Mouse (Mus musculus) intestine, postnatal 0 days (tissue): ENCODE results near the gene Arid3a. TPM values are rescaled to one million over a fixed set of nuclear protein-coding genes. Genes with fewer than 3 reads are reported as not detected.
"Not testable (repeated sequence)": the region's sequence is repeated elsewhere in the genome, so short reads cannot be mapped to it uniquely, and the experiment has no call there.

Experiments
- ATAC-seq: fragments of 200-750 bp; cut with Nextera tagmentation; 2 replicates; pipeline ENCODE4 v1.8.0; 2017; ENCODE audit warnings: mild to moderate bottlenecking, moderate TSS enrichment, moderate library complexity
- H3K27ac ChIP-seq: fragments of 300-500 bp; sonication (generic); 2 replicates; pipeline ENCODE4 v1.5.1; 2014; ENCODE audit warnings: mild to moderate bottlenecking, low read depth, low read length, moderate library complexity
- H3K27me3 ChIP-seq: fragments of 300-500 bp; sonication (generic); replicated peaks from 2 replicates; pipeline ENCODE4 v1.6.1; 2014; ENCODE audit warnings: low read length, mixed read lengths; ENCODE audit not compliant: control insufficient read depth, insufficient read depth
- H3K36me3 ChIP-seq: fragments of 300-500 bp; sonication (generic); 2 replicates; pipeline ENCODE4 v1.6.1; 2014; ENCODE audit warnings: mild to moderate bottlenecking, moderate library complexity; ENCODE audit not compliant: control insufficient read depth, insufficient read depth
- H3K4me1 ChIP-seq: fragments of 300-500 bp; sonication (generic); replicated peaks from 2 replicates; pipeline ENCODE4 v1.6.1; 2014; ENCODE audit warnings: antibody characterized with exemption, low read length, mixed read lengths; ENCODE audit not compliant: control insufficient read depth, insufficient read depth
- H3K4me2 ChIP-seq: fragments of 300-500 bp; sonication (generic); replicated peaks from 2 replicates; pipeline ENCODE4 v1.6.1; 2014; ENCODE audit warnings: low read depth, mild to moderate bottlenecking, moderate library complexity
- H3K4me3 ChIP-seq: fragments of 300-500 bp; sonication (generic); 2 replicates; pipeline ENCODE4 v1.5.1; 2014; ENCODE audit warnings: low read depth, low read length
- H3K9ac ChIP-seq: fragments of 300-500 bp; sonication (generic); 2 replicates; pipeline ENCODE4 v1.6.1; 2014; ENCODE audit warnings: mild to moderate bottlenecking, low read depth, low read length
- H3K9me3 ChIP-seq: fragments of 300-500 bp; sonication (generic); 2 replicates; pipeline ENCODE4 v1.6.1; 2016; ENCODE audit warnings: mixed run types; ENCODE audit not compliant: control insufficient read depth
- CTCF ChIP-seq: sonication (generic); IDR thresholded peaks from 2 replicates; pipeline ENCODE4 v1.5.1; 2016; ENCODE audit warnings: low read depth, mild to moderate bottlenecking, control low read depth, antibody characterized with exemption, moderate library complexity
- WGBS: fragments of 180-500 bp; shearing (Covaris S2); extraction: QIAGEN DNeasy Blood & Tissue Kit; methylation state at CpG from one replicate; pipeline ENCODE4 v1.1.7; 2014; 5-methylcytosine and 5-hydroxymethylcytosine counted together
- polyA plus RNA-seq: library from polyadenylated mRNA; unstranded; fragments of >200 nt; fragmentation: Nextera tagmentation; extraction: Ambion mirVana; gene quantifications from 2 replicates; pipeline ENCODE4 v1.2.1, GENCODE M21; 2015

Arid3a gene
- polyA plus RNA-seq, 1 experiment from 2014 or later, result 8.7 TPM

DNA sequence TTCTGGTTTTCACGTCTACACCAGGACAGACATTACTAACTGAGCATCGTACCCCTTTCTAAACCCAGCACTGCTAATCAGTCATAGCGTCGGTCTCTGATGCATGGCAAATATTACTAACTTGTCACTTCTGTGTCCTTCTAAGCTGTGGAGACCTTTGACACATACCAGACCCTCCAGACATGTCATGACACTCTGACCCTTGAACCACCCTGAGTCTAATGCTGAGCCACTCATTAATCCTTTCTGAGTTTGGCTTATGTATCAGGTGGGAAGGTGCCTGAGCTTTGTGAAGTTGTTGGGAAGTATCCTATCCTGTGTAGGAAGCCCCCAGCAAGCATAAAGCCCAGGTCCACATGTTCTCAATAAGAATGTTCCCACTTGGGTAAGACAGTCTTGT lies 23.0 kb downstream of the Arid3a start:
- H3K9ac ChIP-seq, result no peak overlapping the region
- H3K9me3 ChIP-seq, result no peaks in the 10 kb centered on the region
- H3K4me2 ChIP-seq, result no peak overlapping the region
- no peak overlapping the region for H3K27ac ChIP-seq
- peaks cover 48% of the 10 kb centered on the region for H3K36me3 ChIP-seq
- no peak for TF ChIP-seq CTCF
- WGBS, result 62% methylated on average over 4 of the region's 4 CpGs
- H3K4me1 ChIP-seq, result peaks cover 20% of the 10 kb centered on the region
- H3K27me3 ChIP-seq, result no peaks in the 10 kb centered on the region
- H3K4me3 ChIP-seq, result no peak overlapping the region
- ATAC-seq, result no peak

DNA sequence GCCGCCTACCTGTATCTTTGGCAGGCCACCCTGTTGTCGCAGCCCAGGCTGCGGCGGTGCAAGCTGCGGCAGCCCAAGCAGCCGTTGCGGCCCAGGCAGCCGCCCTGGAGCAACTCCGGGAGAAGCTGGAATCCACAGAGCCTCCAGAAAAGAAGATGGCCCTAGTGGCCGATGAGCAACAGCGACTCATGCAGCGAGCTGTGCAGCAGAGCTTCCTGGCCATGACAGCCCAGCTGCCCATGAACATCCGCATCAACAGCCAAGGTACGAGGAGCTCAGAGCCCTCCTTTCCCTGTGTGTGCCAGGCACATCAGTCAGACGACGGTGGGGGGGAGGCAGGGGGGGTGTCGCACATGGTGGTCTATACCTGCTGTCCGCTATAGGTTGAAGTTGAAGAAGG lies 23.8 kb downstream of the Arid3a start:
- Histone ChIP-seq H3K9me3 (no peaks in the 10 kb centered on the region), H3K9ac (no peak overlapping the region), H3K27me3 (no peaks in the 10 kb centered on the region), H3K4me3 (no peak overlapping the region), H3K27ac (no peak overlapping the region), H3K4me1 (peaks cover 18% of the 10 kb centered on the region), H3K36me3 (peaks cover 48% of the 10 kb centered on the region), H3K4me2 (no peak overlapping the region)
- 87% methylated on average over 18 of the region's 18 CpGs for WGBS
- ATAC-seq, result no peak
- no peak for TF ChIP-seq CTCF

DNA sequence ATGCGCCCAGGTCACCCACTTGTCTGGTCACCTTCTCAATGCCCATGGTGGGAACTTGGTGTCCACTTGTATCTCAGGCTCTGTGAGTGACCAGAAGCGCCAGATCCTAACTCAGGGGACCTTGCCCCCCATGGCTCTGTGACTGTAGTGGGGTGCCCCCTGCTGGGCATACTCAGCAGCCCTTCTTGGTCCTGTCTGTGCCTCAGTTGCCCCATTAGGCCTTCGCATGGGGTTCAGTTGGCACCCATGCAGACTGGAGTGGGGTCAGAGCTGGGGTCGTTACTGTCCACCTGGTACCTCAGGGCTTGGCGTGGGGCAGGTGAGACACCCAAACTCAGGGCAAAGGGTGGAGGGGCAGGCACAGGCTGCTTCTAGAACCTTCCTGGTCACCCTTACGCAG lies 27.1 kb downstream of the Arid3a start:
- Histone ChIP-seq H3K27me3 (no peaks in the 10 kb centered on the region), H3K4me3 (no peak overlapping the region), H3K36me3 (peaks cover 40% of the 10 kb centered on the region), H3K4me2 (no peak overlapping the region), H3K9me3 (no peaks in the 10 kb centered on the region), H3K4me1 (no peaks in the 10 kb centered on the region), H3K9ac (no peak overlapping the region), H3K27ac (no peak overlapping the region)
- WGBS, result 90% methylated on average over 6 of the region's 6 CpGs
- peak; percentile 85 for TF ChIP-seq CTCF
- ATAC-seq, result no peak

DNA sequence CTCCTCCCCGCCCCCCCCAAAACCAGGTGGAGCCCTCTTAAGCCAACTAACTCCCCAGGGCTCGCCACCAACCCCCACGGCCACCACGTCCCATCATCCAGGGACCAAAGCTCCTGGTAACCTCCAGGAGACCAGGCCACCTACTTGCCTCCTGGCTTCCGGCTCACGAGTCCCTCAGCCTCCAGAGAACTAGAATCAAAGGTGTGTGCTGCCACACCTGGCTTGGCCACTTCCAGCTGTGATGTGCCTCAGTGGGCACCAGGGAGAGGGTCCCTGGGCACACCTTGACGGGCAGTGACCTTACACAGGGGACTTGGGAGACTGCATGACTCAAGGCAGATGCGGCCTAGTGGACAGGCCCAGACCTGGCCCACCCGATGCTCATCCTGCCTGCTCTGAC lies 28.8 kb downstream of the Arid3a start:
- Histone ChIP-seq H3K9ac (no peak overlapping the region), H3K36me3 (peaks cover 23% of the 10 kb centered on the region), H3K4me3 (no peak overlapping the region), H3K4me2 (no peak overlapping the region), H3K9me3 (no peaks in the 10 kb centered on the region), H3K27me3 (no peaks in the 10 kb centered on the region), H3K27ac (no peak overlapping the region), H3K4me1 (no peaks in the 10 kb centered on the region)
- TF ChIP-seq CTCF, result no peak
- ATAC-seq, result no peak
- 75% methylated on average over 9 of the region's 9 CpGs for WGBS

GRCm38 (mm10) chr10:79956643-79957154 lies 29.9 kb downstream of the Arid3a start:
- Histone ChIP-seq H3K27ac (no peak overlapping the region), H3K9ac (no peak overlapping the region), H3K27me3 (no peaks in the 10 kb centered on the region), H3K4me3 (no peak overlapping the region), H3K4me2 (no peak overlapping the region), H3K4me1 (no peaks in the 10 kb centered on the region), H3K36me3 (peaks cover 13% of the 10 kb centered on the region), H3K9me3 (no peaks in the 10 kb centered on the region)
- TF ChIP-seq CTCF, result no peak
- ATAC-seq, result no peak
- 43% methylated on average over 4 of the region's 4 CpGs for WGBS

GRCm38 (mm10) chr10:79958140-79958816 lies 31.4 kb downstream of the Arid3a start:
- H3K27me3 ChIP-seq, result no peaks in the 10 kb centered on the region
- no peaks in the 10 kb centered on the region for H3K9me3 ChIP-seq
- 6% methylated on average over 21 of the region's 21 CpGs for WGBS
- ATAC-seq, result 0 out of 2 replicates have a peak, but pooled peaks have one; percentile 15
- TF ChIP-seq CTCF, result peak; percentile 100
- no peak overlapping the region for H3K27ac ChIP-seq
- no peaks in the 10 kb centered on the region for H3K4me1 ChIP-seq
- H3K9ac ChIP-seq, result no peak overlapping the region
- peaks cover 10% of the 10 kb centered on the region for H3K36me3 ChIP-seq
- H3K4me2 ChIP-seq, result peak overlapping the region; percentile 57
- H3K4me3 ChIP-seq, result no peak overlapping the region; the same call in 1 of the 2 replicates

DNA sequence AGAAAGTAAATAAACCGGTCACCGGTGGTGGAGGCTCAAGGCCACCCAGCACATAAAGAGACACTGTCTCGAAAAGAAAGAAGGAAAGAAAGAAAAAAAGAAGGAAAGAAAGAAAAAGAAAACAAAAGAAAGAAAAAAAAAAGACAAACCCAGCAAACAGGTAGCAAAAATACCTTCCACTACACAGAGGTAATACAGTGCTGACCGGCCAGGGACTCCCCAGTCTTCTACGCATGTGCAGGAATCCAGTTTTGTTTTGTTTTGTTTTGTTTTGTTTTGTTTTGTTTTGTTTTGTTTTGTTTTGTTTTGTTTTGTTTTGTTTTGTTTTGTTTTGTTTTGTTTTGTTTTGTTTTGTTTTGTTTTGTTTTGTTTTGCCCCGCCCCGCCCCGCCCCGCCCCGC lies 32.6 kb downstream of the Arid3a start:
- 0 out of 2 replicates have a peak, but pooled peaks have one; percentile 26 for ATAC-seq
- not testable (repeated sequence) for H3K9me3 ChIP-seq, H3K27me3 ChIP-seq, H3K4me1 ChIP-seq, H3K27ac ChIP-seq, H3K9ac ChIP-seq
- Histone ChIP-seq H3K36me3 (peaks cover 11% of the 10 kb centered on the region), H3K4me3 (peak overlapping the region; percentile 85; the same call in 1 of the 2 replicates), H3K4me2 (peak overlapping the region; percentile 84)
- 27% methylated on average over 10 of the region's 10 CpGs for WGBS
